Mouse (Mus musculus) liver, postnatal 0 days (tissue): ENCODE data around the gene Hexb. TPM values are rescaled to one million over a fixed set of nuclear protein-coding genes. Genes with fewer than 3 reads are reported as not detected.

Experiments used
- ATAC-seq: fragments of 200-750 bp; cut with Nextera tagmentation; 2 replicates; pipeline ENCODE4 v1.8.0; 2017; ENCODE audit warnings: mild to moderate bottlenecking, moderate library complexity
- DNase-seq: peaks from one replicate; pipeline ENCODE4 v3.0.0-alpha.2; 2016
- H3K27ac ChIP-seq: fragments of 300-500 bp; sonication (generic); 2 replicates; pipeline ENCODE4 v1.5.1; 2014; ENCODE audit warnings: antibody characterized with exemption, moderate library complexity, mild to moderate bottlenecking, low read depth
- H3K27me3 ChIP-seq: fragments of 300-500 bp; sonication (generic); 2 replicates; pipeline ENCODE4 v1.6.1; 2014; ENCODE audit warnings: low read length, control low read depth, mixed read lengths; ENCODE audit not compliant: insufficient read depth
- H3K36me3 ChIP-seq: fragments of 300-500 bp; sonication (generic); replicated peaks from 2 replicates; pipeline ENCODE4 v1.6.1; 2014; ENCODE audit warnings: mild to moderate bottlenecking, control low read depth, low read length, moderate library complexity, mixed read lengths; ENCODE audit not compliant: insufficient read depth
- H3K4me1 ChIP-seq: fragments of 300-500 bp; sonication (generic); 2 replicates; pipeline ENCODE4 v1.6.1; 2014; ENCODE audit warnings: antibody characterized with exemption, mild to moderate bottlenecking, control low read depth; ENCODE audit not compliant: insufficient read depth
- H3K4me2 ChIP-seq: fragments of 300-500 bp; sonication (generic); 2 replicates; pipeline ENCODE4 v1.6.1; 2014; ENCODE audit warnings: low read depth, mild to moderate bottlenecking, low read length, moderate library complexity, mixed read lengths
- H3K4me3 ChIP-seq: fragments of 300-500 bp; sonication (generic); 2 replicates; pipeline ENCODE4 v1.5.1; 2014; ENCODE audit warnings: low read depth, low read length
- H3K9ac ChIP-seq: fragments of 300-500 bp; sonication (generic); replicated peaks from 2 replicates; pipeline ENCODE4 v1.6.1; 2014; ENCODE audit warnings: mild to moderate bottlenecking, moderate library complexity
- H3K9me3 ChIP-seq: fragments of 300-500 bp; sonication (generic); 2 replicates; pipeline ENCODE4 v1.6.1; 2016; ENCODE audit warnings: mild to moderate bottlenecking, control low read depth, low read length, mixed read lengths
- CTCF ChIP-seq: sonication (generic); IDR thresholded peaks from 2 replicates; pipeline ENCODE4 v1.5.1; 2016; ENCODE audit warnings: antibody characterized with exemption, low read depth
- EP300 ChIP-seq: IDR thresholded peaks from 2 replicates; pipeline ENCODE4 v1.6.1; 2016; ENCODE audit warnings: antibody characterized with exemption, low read depth, mild to moderate bottlenecking
- WGBS: fragments of 180-500 bp; shearing (Covaris S2); extraction: QIAGEN DNeasy Blood & Tissue Kit; methylation state at CpG from one replicate; pipeline ENCODE4 v1.1.7; 2014; ENCODE audit not compliant: insufficient replicate concordance; 5-methylcytosine and 5-hydroxymethylcytosine counted together
- polyA plus RNA-seq: library from polyadenylated mRNA; unstranded; fragments of >200 nt; fragmentation: Nextera tagmentation; extraction: Ambion mirVana; gene quantifications from 2 replicates; pipeline ENCODE4 v1.2.1, GENCODE M21; 2015

The Hexb gene
- polyA plus RNA-seq, 1 experiment from 2014 or later: 22.0 TPM

DNA sequence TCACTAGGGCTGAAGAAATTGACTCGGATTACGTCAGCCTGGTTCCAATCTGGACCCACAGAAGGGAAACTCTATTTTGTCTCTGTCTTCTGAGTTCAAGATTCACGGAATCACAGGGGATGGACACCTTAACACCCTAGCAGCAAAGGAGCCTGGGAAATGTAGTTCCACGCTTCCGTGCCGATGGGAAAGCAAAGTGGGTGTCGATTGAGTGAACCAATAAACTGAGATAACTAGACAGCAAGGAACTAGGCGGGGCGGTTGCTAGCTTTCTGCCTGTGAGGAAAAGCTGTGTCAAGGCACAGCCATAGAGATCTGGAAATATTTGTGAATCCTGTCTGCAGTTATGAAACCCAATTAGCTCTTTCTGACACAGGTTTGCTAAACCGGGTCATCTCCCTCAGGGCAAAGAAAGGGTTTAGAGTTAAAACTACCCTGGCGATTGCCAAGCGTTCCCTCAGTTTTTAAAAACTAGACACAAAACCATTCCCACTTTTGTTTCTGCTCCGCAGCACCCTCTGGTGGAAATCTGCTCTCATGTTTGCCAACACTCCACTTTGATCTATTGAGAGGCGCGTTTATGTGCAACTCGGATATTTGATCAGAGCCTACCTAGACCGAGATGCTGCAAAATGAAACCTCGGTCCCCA, 7.0 kb upstream of the Hexb start:
- peak overlapping the region; percentile 67 for H3K4me2 ChIP-seq
- WGBS: 8% methylated on average over 18 of the region's 18 CpGs
- H3K9ac ChIP-seq: no peak overlapping the region
- H3K4me1 ChIP-seq: peaks cover 8% of the 10 kb centered on the region
- no peaks in the 10 kb centered on the region for H3K9me3 ChIP-seq
- H3K27ac ChIP-seq: peak overlapping the region; percentile 55
- peak overlapping the region; percentile 31 for H3K4me3 ChIP-seq
- H3K27me3 ChIP-seq: no peaks in the 10 kb centered on the region
- peak; percentile 78 for TF ChIP-seq CTCF
- TF ChIP-seq EP300: 0 out of 2 replicates have a peak, but pooled peaks have one; percentile 18
- H3K36me3 ChIP-seq: no peaks in the 10 kb centered on the region
- peak; percentile 92 for ATAC-seq
- DNase-seq: peak; percentile 83

DNA sequence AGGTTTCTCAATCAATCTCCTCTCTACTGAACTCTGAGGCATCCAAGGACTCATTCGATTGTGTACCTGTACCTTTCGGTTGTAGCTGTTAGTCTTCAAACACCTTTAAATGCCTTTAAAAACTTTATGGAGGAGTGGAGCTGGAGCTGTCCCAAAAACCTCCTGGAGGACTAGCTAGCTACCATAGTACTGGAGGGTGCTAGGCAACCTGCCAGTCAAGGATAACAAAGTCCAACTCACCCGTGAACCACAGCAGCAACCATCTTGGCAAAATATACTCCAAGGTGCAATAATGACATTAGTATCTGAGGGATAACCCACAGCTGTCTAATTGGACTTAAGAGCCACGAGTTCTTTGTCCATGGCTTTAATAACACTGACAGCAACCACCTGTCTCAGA, 3.7 kb upstream of the Hexb start:
- no peak for ATAC-seq

DNA sequence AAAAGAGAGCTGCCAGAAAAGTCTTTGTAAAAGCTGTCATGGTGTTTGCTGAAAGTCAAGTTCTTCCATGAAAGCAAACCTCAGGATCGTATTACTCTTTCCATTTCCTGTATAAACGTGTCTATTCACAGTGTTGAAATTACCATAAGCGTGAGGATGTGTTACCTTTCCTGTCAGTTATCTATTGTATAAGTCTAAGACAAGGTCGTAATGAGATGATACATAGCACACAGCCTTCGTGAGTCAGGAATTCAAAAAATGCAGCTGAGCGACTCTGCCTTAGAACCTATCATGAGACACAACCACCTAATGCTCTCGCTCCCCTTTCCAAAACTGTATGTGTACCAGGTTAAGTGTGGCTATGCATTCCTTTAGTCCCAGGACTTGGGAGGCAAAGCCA, 2.9 kb upstream of the Hexb start:
- H3K9me3 ChIP-seq: no peaks in the 10 kb centered on the region
- WGBS: 63% methylated on average over 7 of the region's 7 CpGs
- TF ChIP-seq CTCF (no peak), EP300 (no peak)
- H3K9ac ChIP-seq: no peak overlapping the region
- H3K36me3 ChIP-seq: no peaks in the 10 kb centered on the region
- H3K4me2 ChIP-seq: no peak overlapping the region
- H3K27ac ChIP-seq: no peak overlapping the region
- ATAC-seq (no peak), DNase-seq (no peak)
- H3K27me3 ChIP-seq: no peaks in the 10 kb centered on the region
- H3K4me1 ChIP-seq: peaks cover 15% of the 10 kb centered on the region
- no peak overlapping the region for H3K4me3 ChIP-seq

More for the DNA sequence above, 3.7 kb upstream of the Hexb start:
- no peak for DNase-seq
- no peaks in the 10 kb centered on the region for H3K27me3 ChIP-seq
- H3K36me3 ChIP-seq: no peaks in the 10 kb centered on the region
- no peak overlapping the region for H3K27ac ChIP-seq
- TF ChIP-seq CTCF (no peak), EP300 (no peak)
- H3K9ac ChIP-seq: no peak overlapping the region
- H3K4me2 ChIP-seq: no peak overlapping the region
- 74% methylated on average over 4 of the region's 4 CpGs for WGBS
- no peaks in the 10 kb centered on the region for H3K9me3 ChIP-seq
- H3K4me1 ChIP-seq: peaks cover 16% of the 10 kb centered on the region
- H3K4me3 ChIP-seq: no peak overlapping the region

DNA sequence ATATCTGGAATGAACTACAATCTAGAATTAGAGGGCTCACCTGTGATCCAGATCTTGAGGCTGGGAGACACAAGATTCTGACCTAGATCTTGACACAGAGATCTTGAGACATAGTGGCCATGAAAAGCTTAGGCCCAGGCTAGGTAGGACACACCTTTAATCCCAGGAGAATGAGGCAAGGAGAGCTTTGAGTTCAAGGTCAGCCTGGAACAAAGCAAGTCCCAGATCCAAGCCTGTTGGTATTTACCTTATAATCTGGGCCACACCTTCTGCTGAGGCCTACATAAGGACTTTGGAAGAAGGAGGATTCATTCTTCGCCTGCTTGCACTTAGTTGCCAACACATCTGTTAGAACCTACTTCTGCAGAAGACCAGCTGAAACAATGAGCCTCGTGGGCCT, 966 bp upstream of the Hexb start:
- no peaks in the 10 kb centered on the region for H3K27me3 ChIP-seq
- no peaks in the 10 kb centered on the region for H3K9me3 ChIP-seq
- no peak overlapping the region for H3K4me2 ChIP-seq
- peaks cover 10% of the 10 kb centered on the region; the same call in 1 of the 2 replicates for H3K4me1 ChIP-seq
- H3K9ac ChIP-seq: no peak overlapping the region
- H3K4me3 ChIP-seq: no peak overlapping the region
- ATAC-seq (no peak), DNase-seq (no peak)
- WGBS: 70% methylated on average over 2 of the region's 2 CpGs
- no peak for TF ChIP-seq EP300
- no peak for TF ChIP-seq CTCF
- H3K27ac ChIP-seq: no peak overlapping the region
- no peaks in the 10 kb centered on the region for H3K36me3 ChIP-seq

DNA sequence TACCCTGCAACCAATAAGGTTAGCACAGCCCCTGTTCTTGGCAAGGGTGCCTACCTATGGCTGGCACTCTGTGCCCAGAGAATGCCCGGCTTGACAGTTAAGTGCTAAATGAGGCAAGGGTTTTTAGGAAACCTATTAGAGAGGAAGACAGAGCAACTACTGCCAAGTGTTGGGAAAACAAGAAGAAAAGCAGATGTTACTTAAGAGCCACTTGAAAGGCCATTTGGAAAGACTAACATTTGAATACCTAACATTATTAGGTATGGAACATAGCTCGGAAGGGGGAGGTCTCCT, 1.3 kb downstream of the Hexb start:
- Histone ChIP-seq H3K9ac (no peak overlapping the region; the same call in 1 of the 2 replicates), H3K27me3 (no peaks in the 10 kb centered on the region), H3K4me2 (peak overlapping the region; percentile 84), H3K9me3 (no peaks in the 10 kb centered on the region), H3K4me3 (peak overlapping the region; percentile 68; the same call in 1 of the 2 replicates), H3K4me1 (peaks cover 8% of the 10 kb centered on the region; the same call in 1 of the 2 replicates), H3K27ac (no peak overlapping the region; the same call in 1 of the 2 replicates), H3K36me3 (peaks cover 4% of the 10 kb centered on the region; the same call in 1 of the 2 replicates)
- ATAC-seq (no peak), DNase-seq (no peak)
- TF ChIP-seq EP300 (no peak), CTCF (no peak)
- 71% methylated on average over 2 of the region's 2 CpGs for WGBS

- H3K9ac ChIP-seq: no peak overlapping the region; the same call in 1 of the 2 replicates
- H3K27ac ChIP-seq: no peak overlapping the region; the same call in 1 of the 2 replicates
- 74% methylated on average over 12 of the region's 12 CpGs for WGBS
- H3K36me3 ChIP-seq: peaks cover 6% of the 10 kb centered on the region; the same call in 1 of the 2 replicates
- H3K27me3 ChIP-seq: no peaks in the 10 kb centered on the region
- peak; percentile 22 for DNase-seq
- peak overlapping the region; percentile 68; the same call in 1 of the 2 replicates for H3K4me3 ChIP-seq
- H3K4me1 ChIP-seq: peaks cover 8% of the 10 kb centered on the region; the same call in 1 of the 2 replicates
- H3K9me3 ChIP-seq: no peaks in the 10 kb centered on the region
- no peak for ATAC-seq
- no peak for TF ChIP-seq EP300
- TF ChIP-seq CTCF: no peak
- peak overlapping the region; percentile 84 for H3K4me2 ChIP-seq
These were observed 1.8 kb downstream of the Hexb start for GRCm38 (mm10) chr13:97196186-97196924.
